8 mouse cellular contexts compared by ENCODE assay signal in the genomic region with DNA sequence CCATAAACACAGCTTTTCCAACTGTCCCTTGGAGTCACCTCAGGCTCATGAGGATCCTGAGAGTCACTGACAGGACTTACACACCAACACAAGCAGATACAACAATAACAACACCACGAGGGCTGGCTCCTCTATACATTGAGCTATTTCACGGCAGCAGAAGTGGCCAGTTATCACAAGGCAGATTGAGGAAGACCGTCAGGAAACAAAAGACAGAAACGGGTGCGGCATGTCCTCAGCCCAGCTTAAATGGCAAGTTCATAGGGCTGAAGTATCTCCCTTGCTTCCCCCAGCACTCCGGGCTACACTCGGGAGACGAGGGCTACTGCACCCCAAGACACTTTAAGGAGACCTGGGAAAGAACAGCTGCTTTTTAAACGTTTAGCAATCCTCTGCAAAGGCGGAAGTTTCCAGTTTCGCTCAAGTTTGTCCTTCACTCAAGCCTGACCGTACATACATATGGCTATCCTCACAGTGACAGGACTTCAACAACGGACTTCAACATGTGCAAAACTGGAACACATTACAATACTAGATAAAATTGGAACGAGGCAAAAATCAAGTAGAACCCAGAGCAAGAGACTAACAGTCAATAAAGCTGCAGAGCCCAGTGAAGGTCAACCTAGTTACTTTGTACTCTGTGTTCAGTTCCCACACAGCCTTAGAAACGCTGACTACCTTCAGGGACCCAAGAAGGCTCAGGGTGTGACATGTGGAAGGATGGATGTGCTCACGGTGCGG. TPM values are rescaled to one million over a fixed set of nuclear protein-coding genes. Genes with fewer than 3 reads are reported as not detected.
A peak's percentile ranks its signal among the peaks of the same experiment; 100 is the strongest.
DNase-seq lines count a peak whose midpoint lies in the region; ATAC-seq and TF ChIP-seq lines count a peak whose summit lies in the region.

No protein-coding gene starts in this region.

- 4% methylated on average over 17 of the region's 17 CpGs for WGBS in liver, adult 2 months
- WGBS in forebrain, embryonic 15.5 days, result 75% methylated on average over 17 of the region's 17 CpGs
- 67% methylated on average over 17 of the region's 17 CpGs for WGBS in limb, embryonic 13.5 days

- peak overlapping the region; percentile 68 for H3K4me2 ChIP-seq in forebrain, embryonic 15.5 days (replicated peaks)
- peak overlapping the region; percentile 87 for H3K4me2 ChIP-seq in limb, embryonic 13.5 days (replicated peaks)

- H3K9me3 ChIP-seq in forebrain, embryonic 15.5 days, result no peaks in the 10 kb centered on the region
- no peaks in the 10 kb centered on the region for H3K9me3 ChIP-seq in limb, embryonic 13.5 days

- TF ChIP-seq POLR2A in liver, adult 2 months (IDR thresholded peaks at IDR 0.05; ENCODE audit: extremely low read depth, insufficient read depth, low read length), result no peak

- H3K27me3 ChIP-seq in liver, adult 2 months (ENCODE audit: control insufficient read depth, insufficient read depth, low read length), result no peaks in the 10 kb centered on the region
- no peaks in the 10 kb centered on the region for H3K27me3 ChIP-seq in forebrain, embryonic 15.5 days
- H3K27me3 ChIP-seq in limb, embryonic 13.5 days, result no peaks in the 10 kb centered on the region

- peak overlapping the region; percentile 58 for H3K9ac ChIP-seq in liver, adult 2 months (ENCODE audit: low read depth, low read length)
- H3K9ac ChIP-seq in forebrain, embryonic 15.5 days (replicated peaks), result no peak overlapping the region
- no peak overlapping the region for H3K9ac ChIP-seq in limb, embryonic 13.5 days

- ATAC-seq in forebrain, embryonic 15.5 days (replicated peaks), result no peak
- no peak for ATAC-seq in limb, embryonic 13.5 days (ENCODE audit: low FRiP score, low read depth)
- peak; percentile 7; the same call in 1 of the 2 replicates for ATAC-seq in neutrophil, adult 5-6 weeks (ENCODE audit: extremely low read depth, insufficient number of reproducible peaks, low FRiP score, poor library complexity, severe bottlenecking)

- peak overlapping the region; percentile 89 for H3K27ac ChIP-seq in liver, adult 2 months (replicated peaks; ENCODE audit: insufficient read depth, low read depth, low read length)
- H3K27ac ChIP-seq in forebrain, embryonic 15.5 days (replicated peaks), result no peak overlapping the region
- no peak overlapping the region for H3K27ac ChIP-seq in limb, embryonic 13.5 days

- DNase-seq in liver, adult 2 months (ENCODE audit: extremely low read depth, low read depth, low spot score), result peak; percentile 69
- DNase-seq in liver, result no peak
- DNase-seq in adrenal gland, adult 18-20 months (ENCODE audit: low spot score in 2 of 2), result no peak
- no peak for DNase-seq in layer of hippocampus, postnatal 10 days (ENCODE audit: low spot score in 2 of 2)
- no peak for DNase-seq in ovary, adult 18-20 months (ENCODE audit: low spot score)

- peak overlapping the region; percentile 26 for H3K4me3 ChIP-seq in liver, adult 2 months (ENCODE audit: insufficient read depth, low read depth, low read length)
- peak overlapping the region; percentile 97 for H3K4me3 ChIP-seq in forebrain, embryonic 15.5 days
- peak overlapping the region; percentile 13 for H3K4me3 ChIP-seq in limb, embryonic 13.5 days

- H3K79me2 ChIP-seq in liver, adult 2 months (ENCODE audit: control insufficient read depth, insufficient read depth, low read length), result peaks cover 18% of the 10 kb centered on the region; the same call in 1 of the 2 replicates

- peaks cover 24% of the 10 kb centered on the region for H3K36me3 ChIP-seq in liver, adult 2 months (ENCODE audit: control insufficient read depth, insufficient read depth, low read length)
- H3K36me3 ChIP-seq in forebrain, embryonic 15.5 days, result peaks cover 25% of the 10 kb centered on the region
- H3K36me3 ChIP-seq in limb, embryonic 13.5 days, result peaks cover 26% of the 10 kb centered on the region

- no peak for TF ChIP-seq CTCF in liver, adult 2 months (IDR thresholded peaks at IDR 0.05; ENCODE audit: low read depth, low read length)

- H3K4me1 ChIP-seq in liver, adult 2 months (ENCODE audit: control insufficient read depth, insufficient read depth, low read length), result peaks cover 12% of the 10 kb centered on the region
- H3K4me1 ChIP-seq in forebrain, embryonic 15.5 days, result peaks cover 38% of the 10 kb centered on the region
- peaks cover 35% of the 10 kb centered on the region for H3K4me1 ChIP-seq in limb, embryonic 13.5 days

RNA-seq across cellular contexts. Expression of a gene that starts 2.0 kb away (rescaled TPM):
- total RNA-seq in liver, adult 2 months (2014; rRNA removed), result 2.7 and 6.6 TPM in 2 replicates
- 8.0 and 10.5 TPM in 2 replicates for polyA plus RNA-seq in liver, adult 2 months (2012; rRNA removed)
- 17.3 and 24.5 TPM in 2 replicates for polyA plus RNA-seq in forebrain, embryonic 15.5 days (2015; fragmentation: Nextera tagmentation; extraction: Ambion mirVana)
- 13.1 and 14.3 TPM in 2 replicates for polyA plus RNA-seq in limb, embryonic 13.5 days (2015; fragmentation: Nextera tagmentation; extraction: Ambion mirVana)
- 79.1 and 90.7 TPM in 2 replicates for total RNA-seq in neutrophil, adult 5-6 weeks (2017)
- total RNA-seq in adrenal gland, adult 18-20 months (2021), result 10 to 100 TPM; 41.3 to 81.9 TPM
- 10 to 100 TPM; 21.7 to 22.2 TPM for total RNA-seq in layer of hippocampus, postnatal 10 days (2021)

Comparison
In these comparisons a context has a peak if more than half of its experiments do, and no peak if none do; other contexts are left out.
1. H3K4me3 ChIP-seq: peak in every context shown above with its lines; median percentile 97 in forebrain, embryonic 15.5 days; 26 in liver, adult 2 months; 13 in limb, embryonic 13.5 days.